Mouse (Mus musculus): ENCODE results near the gene Chrm1. TPM values are rescaled to one million over a fixed set of nuclear protein-coding genes. Genes with fewer than 3 reads are reported as not detected.
A peak's percentile ranks its signal among the peaks of the same experiment; 100 is the strongest.

Gene Chrm1
- polyA plus RNA-seq (2014; fragmentation: Nextera tagmentation; extraction: Ambion mirVana): 0.30 and 0.35 TPM in 2 replicates

DNA sequence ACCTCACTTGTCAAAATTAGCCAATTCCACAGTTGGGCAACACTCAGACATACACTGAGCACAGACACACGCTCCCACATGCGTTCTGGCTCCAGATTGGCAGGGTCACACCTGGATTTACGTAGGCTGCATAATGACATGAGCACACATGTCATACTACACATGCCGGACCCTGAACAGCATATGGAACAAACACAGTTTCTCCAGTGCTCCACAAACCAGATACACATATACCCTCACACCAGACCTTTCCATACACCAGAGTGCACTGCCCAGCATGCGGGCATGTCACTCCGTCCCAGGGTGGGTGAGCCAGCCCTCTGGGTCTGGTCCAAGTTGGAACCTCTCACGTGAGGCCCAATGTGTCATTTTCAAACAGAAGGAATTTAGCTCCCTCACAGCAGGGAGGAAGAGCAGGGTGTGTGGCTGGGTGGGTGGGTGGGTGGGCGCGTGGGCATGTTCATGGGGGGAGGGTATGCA lies at the start of gene Chrm1:
TSS of gene Chrm1 (plus strand) at position 430 of the 480 bp plus-strand sequence.
- DNase-seq (ENCODE audit: low spot score): no peak
- Histone ChIP-seq H3K27ac (no peak within 1 kb of the TSS), H3K4me2 (replicated peaks) (peak within 1 kb of the TSS; percentile 68), H3K4me3 (replicated peaks; ENCODE audit: low read length) (peak within 1 kb of the TSS; percentile 36; the same call in 1 of the 2 replicates), H3K9me3 (ENCODE audit: control insufficient read depth, low read length) (no peaks in the 10 kb centered on the region), H3K36me3 (replicated peaks; ENCODE audit: control insufficient read depth, insufficient read depth) (no peaks in the 10 kb centered on the region), H3K27me3 (ENCODE audit: control insufficient read depth, insufficient read depth, low read length) (no peaks in the 10 kb centered on the region), H3K9ac (no peak within 1 kb of the TSS), H3K4me1 (replicated peaks; ENCODE audit: control insufficient read depth, insufficient read depth, low read length) (no peaks in the 10 kb centered on the region)
- WGBS: 74% methylated on average over 9 of the region's 9 CpGs
- ATAC-seq (ENCODE audit: low FRiP score): no peak; the same call in 1 of the 2 replicates

DNA sequence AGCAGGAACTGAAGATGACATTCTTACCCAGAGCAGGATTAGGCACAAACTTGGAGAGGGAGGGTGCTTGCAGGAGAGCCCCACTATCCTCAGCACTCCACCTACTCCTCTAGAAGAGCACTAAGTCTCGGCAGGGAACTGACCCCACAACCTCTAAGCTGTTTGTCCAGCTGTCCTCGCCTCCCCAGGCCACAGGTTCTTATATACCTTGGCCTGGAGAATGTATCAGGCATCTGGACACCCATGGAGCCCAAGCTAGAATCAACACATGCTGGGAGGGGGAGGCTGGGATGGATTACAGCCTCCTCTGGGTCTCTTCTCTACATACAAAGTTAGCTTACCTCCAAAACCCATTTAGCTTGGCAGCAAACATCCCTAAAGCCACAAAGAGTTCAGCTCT lies 49.2 kb upstream of the Chrm1 start:
- Histone ChIP-seq H3K4me3 (replicated peaks; ENCODE audit: low read length) (no peak overlapping the region), H3K27ac (no peak overlapping the region), H3K27me3 (ENCODE audit: control insufficient read depth, insufficient read depth, low read length) (no peaks in the 10 kb centered on the region), H3K9ac (no peak overlapping the region), H3K9me3 (ENCODE audit: control insufficient read depth, low read length) (no peaks in the 10 kb centered on the region), H3K4me1 (replicated peaks; ENCODE audit: control insufficient read depth, insufficient read depth, low read length) (no peaks in the 10 kb centered on the region), H3K36me3 (replicated peaks; ENCODE audit: control insufficient read depth, insufficient read depth) (no peaks in the 10 kb centered on the region), H3K4me2 (replicated peaks) (no peak overlapping the region)
- DNase-seq (ENCODE audit: low spot score) (no peak), ATAC-seq (ENCODE audit: low FRiP score) (no peak)
- 57% methylated on average over 2 of the region's 2 CpGs for WGBS

DNA sequence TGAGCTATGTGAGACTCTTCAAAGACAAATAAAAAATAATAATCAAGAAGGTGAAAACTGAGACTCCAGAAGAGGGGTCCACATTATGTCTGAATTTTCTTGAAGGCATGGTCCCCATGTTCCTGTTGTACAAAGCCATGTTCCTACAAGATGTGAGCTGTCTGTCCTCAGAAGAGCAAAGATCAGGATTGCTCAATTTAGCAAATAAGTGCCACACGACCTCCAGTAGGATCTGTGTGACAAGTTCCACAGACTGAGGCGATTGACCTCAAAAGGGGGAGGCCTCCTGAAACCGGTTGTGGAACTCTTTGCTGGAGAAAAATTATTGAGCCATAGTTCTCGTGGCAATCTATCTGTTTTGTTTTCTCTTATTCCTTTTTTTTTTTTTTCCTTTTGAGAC lies 47.3 kb upstream of the Chrm1 start:
- ATAC-seq (ENCODE audit: low FRiP score): no peak
- Histone ChIP-seq H3K9me3 (ENCODE audit: control insufficient read depth, low read length) (no peaks in the 10 kb centered on the region), H3K9ac (no peak overlapping the region), H3K27me3 (ENCODE audit: control insufficient read depth, insufficient read depth, low read length) (no peaks in the 10 kb centered on the region), H3K4me1 (replicated peaks; ENCODE audit: control insufficient read depth, insufficient read depth, low read length) (no peaks in the 10 kb centered on the region), H3K4me2 (replicated peaks) (no peak overlapping the region), H3K4me3 (replicated peaks; ENCODE audit: low read length) (no peak overlapping the region), H3K27ac (no peak overlapping the region), H3K36me3 (replicated peaks; ENCODE audit: control insufficient read depth, insufficient read depth) (no peaks in the 10 kb centered on the region)
- WGBS: 68% methylated on average over 4 of the region's 4 CpGs
- no peak for DNase-seq (ENCODE audit: low spot score)

DNA sequence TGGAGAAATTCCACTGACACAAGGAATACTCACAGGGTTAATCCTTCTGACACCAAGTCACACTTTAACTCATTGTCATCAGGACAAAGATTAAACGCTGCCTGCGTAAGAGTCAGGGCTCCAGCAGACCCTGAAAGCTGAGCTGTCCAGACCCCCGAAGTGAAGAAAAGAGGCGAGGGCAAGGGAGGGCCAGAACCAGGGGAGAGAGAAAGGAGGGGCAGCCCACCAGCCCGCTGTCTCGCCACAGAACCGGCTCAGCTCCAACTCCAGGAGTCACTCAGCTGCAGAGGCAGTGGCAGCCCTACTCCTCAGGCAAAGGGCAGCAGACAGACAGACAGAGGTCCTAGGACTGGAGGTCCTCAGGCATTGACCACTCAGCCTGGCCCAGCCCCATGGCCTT lies 45.7 kb upstream of the Chrm1 start, which contains the start of gene Slc22a6:
TSS of gene Slc22a6 (plus strand) at position 136 of the 400 bp plus-strand sequence.
- WGBS: 4% methylated on average over 7 of the region's 7 CpGs
- ATAC-seq (ENCODE audit: low FRiP score) (no peak), DNase-seq (ENCODE audit: low spot score) (no peak)
- Histone ChIP-seq H3K9ac (no peak within 1 kb of the TSS), H3K4me2 (replicated peaks) (no peak within 1 kb of the TSS), H3K27ac (no peak within 1 kb of the TSS), H3K36me3 (replicated peaks; ENCODE audit: control insufficient read depth, insufficient read depth) (no peaks in the 10 kb centered on the region), H3K4me1 (replicated peaks; ENCODE audit: control insufficient read depth, insufficient read depth, low read length) (no peaks in the 10 kb centered on the region), H3K27me3 (ENCODE audit: control insufficient read depth, insufficient read depth, low read length) (no peaks in the 10 kb centered on the region), H3K9me3 (ENCODE audit: control insufficient read depth, low read length) (no peaks in the 10 kb centered on the region), H3K4me3 (replicated peaks; ENCODE audit: low read length) (no peak within 1 kb of the TSS)

DNA sequence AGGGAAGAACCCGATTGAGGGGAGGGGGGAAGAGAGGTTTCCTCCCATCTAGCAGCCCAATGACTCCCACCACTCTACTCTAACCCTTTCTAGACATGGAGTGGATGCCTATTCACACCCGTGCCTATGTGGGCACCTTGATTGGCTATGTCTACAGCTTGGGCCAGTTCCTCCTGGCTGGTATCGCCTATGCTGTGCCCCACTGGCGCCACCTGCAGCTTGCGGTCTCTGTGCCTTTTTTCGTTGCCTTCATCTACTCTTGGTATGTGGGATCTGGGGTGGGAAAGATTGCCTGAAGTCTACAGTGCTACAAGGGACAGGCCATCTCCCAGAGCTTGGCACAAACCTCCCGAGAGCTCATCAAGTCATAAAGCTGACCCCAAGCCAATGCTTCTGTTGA lies 42.5 kb upstream of the Chrm1 start:
- Histone ChIP-seq H3K9ac (no peak overlapping the region), H3K27ac (no peak overlapping the region), H3K4me2 (replicated peaks) (no peak overlapping the region), H3K4me3 (replicated peaks; ENCODE audit: low read length) (no peak overlapping the region), H3K9me3 (ENCODE audit: control insufficient read depth, low read length) (no peaks in the 10 kb centered on the region), H3K4me1 (replicated peaks; ENCODE audit: control insufficient read depth, insufficient read depth, low read length) (no peaks in the 10 kb centered on the region), H3K27me3 (ENCODE audit: control insufficient read depth, insufficient read depth, low read length) (no peaks in the 10 kb centered on the region), H3K36me3 (replicated peaks; ENCODE audit: control insufficient read depth, insufficient read depth) (no peaks in the 10 kb centered on the region)
- 97% methylated on average over 7 of the region's 7 CpGs for WGBS
- DNase-seq (ENCODE audit: low spot score): no peak
- ATAC-seq (ENCODE audit: low FRiP score): no peak

DNA sequence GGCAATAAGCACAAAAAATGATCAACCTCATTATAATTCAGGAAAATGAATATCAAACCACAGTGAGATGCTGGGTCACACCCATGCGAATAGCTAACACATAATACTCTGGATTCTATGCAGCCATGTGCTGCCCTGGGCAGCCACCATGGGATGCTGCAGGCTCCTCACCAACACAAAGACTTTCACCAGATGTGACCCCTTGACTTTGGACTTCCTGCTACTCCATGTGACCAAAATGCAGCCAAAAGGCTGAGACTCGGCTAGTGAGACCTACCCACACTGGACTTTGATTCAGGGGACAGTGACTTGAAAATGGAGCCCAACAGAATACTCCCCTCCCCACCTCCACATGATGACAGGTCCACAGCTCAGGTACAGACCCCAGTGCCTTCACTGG lies 33.3 kb upstream of the Chrm1 start:
- ATAC-seq (ENCODE audit: low FRiP score) (no peak), DNase-seq (ENCODE audit: low spot score) (no peak)
- H3K4me2 ChIP-seq (replicated peaks): no peak overlapping the region
- no peaks in the 10 kb centered on the region for H3K27me3 ChIP-seq (ENCODE audit: control insufficient read depth, insufficient read depth, low read length)
- H3K9me3 ChIP-seq (ENCODE audit: control insufficient read depth, low read length): no peaks in the 10 kb centered on the region
- no peak overlapping the region for H3K9ac ChIP-seq
- H3K36me3 ChIP-seq (replicated peaks; ENCODE audit: control insufficient read depth, insufficient read depth): no peaks in the 10 kb centered on the region
- H3K4me1 ChIP-seq (replicated peaks; ENCODE audit: control insufficient read depth, insufficient read depth, low read length): no peaks in the 10 kb centered on the region
- 82% methylated on average over 2 of the region's 2 CpGs for WGBS
- no peak overlapping the region for H3K27ac ChIP-seq
- no peak overlapping the region for H3K4me3 ChIP-seq (replicated peaks; ENCODE audit: low read length)

DNA sequence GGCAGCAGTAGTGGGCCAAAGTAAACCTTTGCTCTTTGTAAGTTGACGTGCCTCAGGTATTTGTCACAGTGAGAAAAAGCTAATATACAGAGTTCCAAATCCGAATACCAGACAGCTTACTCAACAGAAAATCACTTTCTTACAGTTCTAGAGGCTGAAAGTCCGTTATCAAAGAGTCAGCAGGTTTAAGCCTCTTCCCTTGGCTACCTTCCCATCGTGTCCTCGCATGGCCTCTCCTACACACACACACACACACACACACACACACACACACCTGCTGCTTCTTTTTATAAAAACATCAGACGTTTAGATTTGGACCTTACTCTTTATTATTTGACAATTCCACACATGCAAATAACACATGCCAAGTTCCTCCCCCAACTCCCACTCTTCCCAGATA lies 32.8 kb upstream of the Chrm1 start:
- Histone ChIP-seq H3K4me2 (replicated peaks) (no peak overlapping the region), H3K4me1 (replicated peaks; ENCODE audit: control insufficient read depth, insufficient read depth, low read length) (no peaks in the 10 kb centered on the region), H3K36me3 (replicated peaks; ENCODE audit: control insufficient read depth, insufficient read depth) (no peaks in the 10 kb centered on the region), H3K9ac (no peak overlapping the region), H3K27ac (no peak overlapping the region), H3K4me3 (replicated peaks; ENCODE audit: low read length) (no peak overlapping the region), H3K27me3 (ENCODE audit: control insufficient read depth, insufficient read depth, low read length) (no peaks in the 10 kb centered on the region), H3K9me3 (ENCODE audit: control insufficient read depth, low read length) (no peaks in the 10 kb centered on the region)
- DNase-seq (ENCODE audit: low spot score) (no peak), ATAC-seq (ENCODE audit: low FRiP score) (no peak)
- 78% methylated on average over 6 of the region's 6 CpGs for WGBS

DNA sequence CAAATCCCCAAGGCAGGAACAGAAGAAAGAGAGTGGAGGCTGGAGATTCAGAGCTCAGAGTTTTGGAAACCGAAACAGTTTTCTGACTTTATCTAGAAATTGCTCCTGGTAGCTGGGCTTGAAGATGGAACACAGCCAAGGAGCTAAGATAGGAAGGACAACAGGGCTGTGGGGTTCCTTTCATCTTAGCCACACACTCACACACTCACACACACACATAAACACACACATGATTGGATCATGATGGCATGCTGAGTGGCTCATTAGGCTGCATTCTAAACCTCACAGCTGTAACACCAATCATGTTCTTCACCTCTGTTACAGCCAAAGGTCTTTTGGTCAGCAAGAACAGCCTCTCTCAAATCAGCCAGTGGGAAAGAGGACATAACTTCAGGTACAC lies 31.6 kb upstream of the Chrm1 start:
- Histone ChIP-seq H3K36me3 (replicated peaks; ENCODE audit: control insufficient read depth, insufficient read depth) (no peaks in the 10 kb centered on the region), H3K27me3 (ENCODE audit: control insufficient read depth, insufficient read depth, low read length) (no peaks in the 10 kb centered on the region), H3K4me1 (replicated peaks; ENCODE audit: control insufficient read depth, insufficient read depth, low read length) (no peaks in the 10 kb centered on the region), H3K4me2 (replicated peaks) (no peak overlapping the region), H3K4me3 (replicated peaks; ENCODE audit: low read length) (no peak overlapping the region), H3K9ac (no peak overlapping the region), H3K9me3 (ENCODE audit: control insufficient read depth, low read length) (no peaks in the 10 kb centered on the region), H3K27ac (no peak overlapping the region)
- WGBS: 89% methylated on average over 1 of the region's 1 CpGs
- ATAC-seq (ENCODE audit: low FRiP score) (no peak), DNase-seq (ENCODE audit: low spot score) (no peak)

DNA sequence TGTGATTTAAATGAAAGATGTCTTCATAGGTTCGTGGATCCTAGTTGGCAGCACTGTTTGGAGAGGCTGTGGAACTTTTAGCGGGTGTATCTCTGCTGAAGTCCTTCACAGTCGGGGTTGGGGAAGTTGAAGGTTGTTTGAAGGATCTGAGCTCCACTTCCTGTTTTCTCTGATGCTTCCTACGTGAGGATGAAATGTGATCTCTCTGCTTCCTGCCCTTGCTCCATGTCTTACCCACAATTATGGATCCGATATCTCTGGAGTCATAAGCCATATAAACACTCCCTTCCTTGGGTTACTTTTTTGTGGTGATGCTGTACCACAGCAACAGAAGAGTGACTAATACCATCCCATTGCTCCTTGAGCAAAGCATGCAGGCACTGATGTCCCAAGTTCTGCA lies 21.5 kb upstream of the Chrm1 start:
- Histone ChIP-seq H3K4me2 (replicated peaks) (no peak overlapping the region), H3K9me3 (ENCODE audit: control insufficient read depth, low read length) (no peaks in the 10 kb centered on the region), H3K27ac (no peak overlapping the region), H3K4me3 (replicated peaks; ENCODE audit: low read length) (no peak overlapping the region), H3K36me3 (replicated peaks; ENCODE audit: control insufficient read depth, insufficient read depth) (no peaks in the 10 kb centered on the region), H3K27me3 (ENCODE audit: control insufficient read depth, insufficient read depth, low read length) (no peaks in the 10 kb centered on the region), H3K9ac (no peak overlapping the region), H3K4me1 (replicated peaks; ENCODE audit: control insufficient read depth, insufficient read depth, low read length) (no peaks in the 10 kb centered on the region)
- no peak for DNase-seq (ENCODE audit: low spot score)
- no peak for ATAC-seq (ENCODE audit: low FRiP score)
- 76% methylated on average over 5 of the region's 5 CpGs for WGBS

DNA sequence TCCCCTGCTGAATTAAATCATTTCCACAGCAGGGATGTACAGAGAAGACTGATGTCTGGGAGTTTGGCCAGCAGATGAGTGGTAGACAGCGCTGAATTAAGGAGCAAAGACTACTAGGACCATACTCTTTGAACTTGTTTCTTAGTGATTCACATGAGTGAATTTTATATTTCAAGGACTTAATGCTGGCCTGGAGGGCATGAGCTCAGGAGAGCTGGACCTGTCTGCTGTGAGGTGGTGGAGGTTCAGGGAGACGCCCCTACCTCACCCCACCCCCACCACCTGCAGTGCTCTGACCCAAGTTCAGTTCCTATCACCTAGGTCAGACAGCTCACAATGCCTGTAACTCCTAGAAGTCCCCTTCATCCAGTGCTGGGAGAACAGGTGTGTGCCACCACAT lies 17.2 kb upstream of the Chrm1 start:
- H3K27ac ChIP-seq: no peak overlapping the region
- no peak for ATAC-seq (ENCODE audit: low FRiP score)
- no peak overlapping the region for H3K9ac ChIP-seq
- no peaks in the 10 kb centered on the region for H3K27me3 ChIP-seq (ENCODE audit: control insufficient read depth, insufficient read depth, low read length)
- no peaks in the 10 kb centered on the region for H3K36me3 ChIP-seq (replicated peaks; ENCODE audit: control insufficient read depth, insufficient read depth)
- WGBS: 74% methylated on average over 2 of the region's 2 CpGs
- no peak overlapping the region for H3K4me2 ChIP-seq (replicated peaks)
- DNase-seq (ENCODE audit: low spot score): no peak
- no peaks in the 10 kb centered on the region for H3K4me1 ChIP-seq (replicated peaks; ENCODE audit: control insufficient read depth, insufficient read depth, low read length)
- no peaks in the 10 kb centered on the region for H3K9me3 ChIP-seq (ENCODE audit: control insufficient read depth, low read length)
- H3K4me3 ChIP-seq (replicated peaks; ENCODE audit: low read length): no peak overlapping the region

All from hindbrain, embryonic 14.5 days (tissue).